Mouse (Mus musculus): ENCODE measurements around the gene Fkrp.

The Fkrp gene

DNA sequence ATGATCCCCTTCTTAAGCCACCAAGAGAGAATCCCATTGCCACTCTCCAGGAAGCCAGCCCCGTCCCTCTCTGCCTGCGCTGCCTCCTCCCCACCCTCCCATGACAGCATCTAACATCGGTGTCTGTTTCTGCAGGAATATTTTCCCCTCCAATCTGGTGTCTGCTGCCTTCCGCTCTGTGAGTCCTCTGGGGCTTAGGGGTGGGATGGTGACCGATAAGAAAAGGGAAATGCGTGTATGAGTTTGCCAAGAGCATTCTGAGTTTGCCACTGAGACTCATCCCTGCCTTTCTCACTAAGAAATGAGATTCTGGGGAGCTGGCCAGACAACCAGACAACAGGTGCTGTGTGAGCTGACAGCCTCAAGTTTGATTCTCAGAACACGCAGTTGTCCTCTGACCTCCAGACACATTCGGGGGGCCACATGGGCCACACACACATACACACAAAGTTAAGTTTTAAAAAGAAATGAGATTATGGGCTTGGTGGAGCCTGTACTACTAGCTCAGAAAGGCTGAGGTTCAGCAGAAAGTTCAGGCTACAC lies 30.9 kb downstream of the Fkrp start:
- DNase-seq (ENCODE audit: low read depth), result no peak

DNA sequence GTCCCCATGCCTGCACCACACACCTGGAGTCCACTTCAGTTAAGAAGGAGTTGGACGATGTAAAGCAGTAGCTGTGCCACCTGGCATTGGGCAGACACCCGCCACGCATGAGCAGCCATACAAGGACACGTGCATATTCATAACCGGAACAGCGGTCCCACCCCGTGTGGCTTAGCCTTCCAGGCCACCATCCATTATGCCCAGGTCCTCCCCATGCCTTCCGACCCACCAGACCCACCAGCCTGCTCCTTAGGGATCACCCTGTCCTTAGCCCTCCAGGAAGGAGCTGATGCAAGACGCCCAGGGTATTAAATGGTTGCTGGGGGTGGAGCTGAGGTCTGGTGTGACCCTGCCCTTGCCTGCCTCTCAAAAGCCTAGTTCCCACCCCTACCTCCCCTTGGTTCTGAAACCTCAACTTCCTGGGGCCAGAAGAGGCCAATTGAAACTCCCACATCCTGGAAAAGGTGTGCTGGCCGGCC lies 32.0 kb downstream of the Fkrp start:
- DNase-seq (ENCODE audit: low read depth), result peak; percentile 25

DNA sequence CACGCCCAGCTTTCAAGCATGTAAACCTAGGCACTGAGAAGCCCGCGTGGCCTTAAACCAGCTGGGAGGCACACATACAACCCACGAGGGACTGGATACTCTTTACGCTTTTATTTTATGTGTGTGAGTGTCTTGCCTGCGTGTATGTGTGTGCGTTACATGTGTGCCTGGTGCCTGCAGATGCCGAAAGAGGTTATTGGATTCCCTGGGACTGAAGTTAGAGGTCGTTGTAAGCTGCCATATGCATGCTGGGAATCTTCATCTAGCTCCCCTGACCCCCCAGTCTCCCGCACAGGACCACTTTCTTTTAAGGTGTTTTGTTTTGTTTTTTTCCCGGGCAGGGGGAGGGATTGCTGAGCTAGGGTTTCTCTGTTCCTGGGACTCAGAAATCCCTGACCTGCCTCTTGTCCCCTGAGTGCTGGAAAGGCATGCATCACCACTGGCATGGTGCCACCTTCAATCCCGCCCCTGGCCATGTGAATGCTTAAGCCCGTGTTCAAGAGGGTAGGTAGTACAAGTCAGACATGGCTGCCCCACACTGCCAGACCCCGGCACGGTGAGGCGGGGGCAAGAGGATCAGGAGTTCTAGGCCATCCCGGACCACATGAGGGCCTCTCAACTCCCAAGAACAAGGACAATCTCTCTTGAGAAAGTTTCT lies 32.6 kb downstream of the Fkrp start:
- DNase-seq (ENCODE audit: low read depth), result no peak

DNA sequence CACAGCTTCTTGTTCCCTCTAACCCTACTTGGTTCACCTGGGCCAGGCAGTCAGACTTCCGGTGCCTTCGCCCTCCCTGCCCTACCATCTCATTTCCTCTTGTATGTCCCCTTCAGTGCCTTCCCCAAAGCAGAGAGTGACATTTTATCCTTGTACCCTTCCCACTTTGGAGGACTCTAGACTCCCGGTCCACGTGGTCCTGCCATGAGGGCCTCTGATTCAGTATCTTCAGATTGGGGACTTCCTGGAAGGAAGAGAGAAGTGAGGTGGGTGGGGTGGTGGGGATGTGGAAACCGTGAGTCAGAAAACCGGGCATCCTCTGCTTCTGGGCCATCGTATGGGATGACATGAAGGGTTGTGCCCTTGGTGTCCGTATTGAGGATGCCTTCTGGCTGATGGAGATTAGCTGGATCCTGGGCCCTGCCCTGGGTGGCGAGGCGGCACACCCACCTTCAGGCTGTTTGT lies 33.3 kb downstream of the Fkrp start:
- peak; percentile 66 for DNase-seq (ENCODE audit: low read depth)

DNA sequence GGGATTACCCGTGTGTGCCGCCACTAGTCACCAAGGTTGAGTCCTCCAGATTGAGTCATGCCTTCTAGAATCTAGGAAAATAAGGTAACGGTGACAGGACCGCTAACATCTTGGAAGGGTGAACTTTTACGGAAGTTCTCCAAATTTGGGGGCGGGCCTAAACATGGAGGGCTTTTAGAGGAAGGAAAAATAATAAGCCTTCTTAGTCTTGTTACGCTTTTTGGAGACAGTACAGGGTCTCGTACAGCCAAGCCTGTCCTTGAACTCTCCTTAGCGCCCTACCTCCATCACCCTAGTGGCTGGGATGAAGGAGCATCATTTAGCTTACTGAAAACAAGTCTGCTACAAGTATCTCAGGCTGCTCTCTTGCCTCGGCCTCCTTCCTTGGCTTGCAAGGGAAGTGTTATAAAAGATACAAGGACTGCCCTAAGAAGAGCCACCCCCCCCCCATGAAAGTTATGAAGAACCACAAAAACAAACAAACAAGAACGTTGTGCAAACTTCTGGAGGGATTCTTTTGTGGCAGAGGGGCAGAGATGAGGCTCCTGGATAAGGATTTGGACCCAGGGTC lies 33.9 kb downstream of the Fkrp start:
- DNase-seq (ENCODE audit: low read depth), result peak; percentile 47

DNA sequence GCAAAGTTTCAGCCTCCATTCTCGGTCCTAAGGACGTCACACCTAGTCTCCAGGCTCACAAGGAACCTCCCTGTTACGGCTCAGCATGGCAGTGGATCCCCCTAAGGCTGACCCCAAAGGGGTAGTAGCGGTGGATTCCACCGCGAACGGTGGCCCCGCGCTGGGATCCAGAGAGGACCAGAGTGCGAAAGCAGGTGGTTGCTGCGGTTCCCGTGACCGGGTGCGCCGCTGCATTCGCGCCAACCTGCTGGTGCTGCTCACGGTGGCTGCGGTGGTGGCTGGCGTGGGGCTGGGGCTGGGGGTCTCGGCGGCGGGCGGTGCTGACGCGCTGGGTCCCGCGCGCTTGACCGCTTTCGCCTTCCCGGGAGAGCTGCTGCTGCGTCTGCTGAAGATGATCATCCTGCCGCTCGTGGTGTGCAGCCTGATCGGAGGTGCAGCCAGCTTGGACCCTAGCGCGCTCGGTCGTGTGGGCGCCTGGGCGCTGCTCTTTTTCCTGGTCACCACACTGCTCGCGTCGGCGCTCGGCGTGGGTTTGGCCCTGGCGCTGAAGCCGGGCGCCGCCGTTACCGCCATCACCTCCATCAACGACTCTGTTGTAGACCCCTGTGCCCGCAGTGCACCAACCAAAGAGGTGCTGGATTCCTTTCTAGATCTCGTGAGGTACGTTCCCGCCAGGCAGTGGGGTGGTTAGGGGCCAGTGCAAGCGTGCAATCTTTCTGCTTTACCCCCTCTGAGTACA lies 34.5 kb downstream of the Fkrp start:
- peak; percentile 54 for DNase-seq (ENCODE audit: low read depth)

DNA sequence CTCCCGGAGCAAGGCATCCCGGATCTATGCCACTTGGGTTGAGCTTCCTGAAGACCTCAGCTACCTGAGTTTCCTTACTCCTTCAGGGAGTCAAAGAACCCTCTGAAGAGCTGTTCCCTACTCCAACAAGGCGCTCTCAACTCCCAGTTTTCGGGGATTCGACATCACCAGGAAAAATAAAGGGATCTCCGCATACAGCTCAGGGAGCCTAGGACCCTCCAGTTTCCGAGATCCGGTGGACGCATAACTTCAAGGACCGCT lies 35.0 kb downstream of the Fkrp start:
- no peak for DNase-seq (ENCODE audit: low read depth)

DNA sequence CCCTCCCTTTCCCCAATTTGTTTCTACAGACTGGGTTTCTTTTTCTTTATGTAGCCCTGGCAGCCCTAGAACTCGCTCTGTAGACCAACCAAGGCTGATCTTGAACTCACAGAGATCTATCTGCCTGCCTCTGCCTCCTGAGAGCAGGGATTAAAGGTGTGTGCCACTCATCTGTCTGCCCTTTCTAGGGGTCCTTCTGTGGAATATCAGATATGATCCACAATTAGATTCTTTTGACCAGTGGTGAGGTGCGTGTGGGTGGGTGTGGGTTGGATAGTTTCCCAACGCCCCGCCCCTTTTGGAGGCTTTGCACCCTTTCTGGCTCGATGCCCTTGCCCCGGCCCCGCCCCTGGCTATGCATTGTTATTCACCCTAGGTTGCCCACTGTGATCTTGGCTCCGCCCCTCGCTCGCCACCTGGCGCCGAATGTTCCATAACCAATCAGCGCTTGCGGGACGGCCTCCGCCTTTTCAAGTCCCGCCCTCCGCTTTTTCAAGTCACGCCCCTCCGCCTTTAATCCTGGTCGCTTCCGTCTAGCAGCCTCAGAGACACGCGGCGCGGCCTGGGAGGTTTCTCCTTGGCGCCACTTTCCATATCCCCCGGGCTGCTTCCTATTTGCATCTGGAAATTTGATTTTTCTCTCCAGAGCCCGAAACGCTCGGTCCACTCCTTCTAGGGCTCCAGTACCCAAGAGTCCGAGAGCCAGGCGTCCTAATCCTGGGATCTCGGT lies 35.5 kb downstream of the Fkrp start, which contains the start of gene Slc1a5:
TSS of gene Slc1a5 (plus strand) at position 516 of the 730 bp plus-strand sequence.
- peak; percentile 97 for DNase-seq (ENCODE audit: low read depth)

DNA sequence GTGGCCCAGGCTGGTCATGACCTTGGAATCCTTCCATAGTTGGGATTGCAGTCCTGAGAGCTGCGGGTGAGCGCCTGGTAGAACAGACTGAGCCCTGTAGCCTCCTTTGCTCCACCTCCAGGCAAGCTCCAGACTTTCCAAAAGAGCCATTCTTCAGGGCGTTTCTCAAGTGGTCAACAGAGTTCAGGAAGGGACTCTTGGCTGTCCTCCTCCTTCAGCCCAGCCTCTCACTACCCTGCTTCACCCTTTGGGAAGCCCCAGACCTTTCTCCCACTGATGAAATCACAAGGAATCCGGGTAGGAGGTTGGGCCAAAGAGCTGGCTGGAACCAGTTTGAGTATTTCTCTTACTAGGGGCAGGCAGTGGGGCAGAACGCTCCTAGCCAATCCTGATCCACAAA lies 36.5 kb downstream of the Fkrp start:
- no peak for DNase-seq (ENCODE audit: low read depth)

DNA sequence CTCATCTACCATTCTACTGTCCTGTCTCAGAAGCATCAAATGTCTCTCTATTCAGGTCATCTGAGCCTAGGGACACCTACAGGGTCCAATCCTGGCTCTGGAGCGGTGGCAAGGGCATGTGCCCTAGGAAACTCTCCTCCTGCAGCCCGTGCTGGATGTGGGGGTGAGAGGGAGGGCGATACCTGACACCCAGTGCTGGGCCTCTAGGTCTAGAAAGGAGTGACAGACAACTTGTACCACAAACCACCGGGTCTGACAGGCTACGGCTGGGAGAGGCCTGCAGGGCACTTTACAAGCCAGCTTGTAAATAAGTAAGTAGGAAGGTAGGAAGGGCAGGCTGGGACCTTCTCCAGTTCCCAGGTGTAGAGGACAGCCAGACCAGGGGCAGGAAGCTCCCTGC lies 40.6 kb downstream of the Fkrp start:
- no peak for DNase-seq (ENCODE audit: low read depth)

DNA sequence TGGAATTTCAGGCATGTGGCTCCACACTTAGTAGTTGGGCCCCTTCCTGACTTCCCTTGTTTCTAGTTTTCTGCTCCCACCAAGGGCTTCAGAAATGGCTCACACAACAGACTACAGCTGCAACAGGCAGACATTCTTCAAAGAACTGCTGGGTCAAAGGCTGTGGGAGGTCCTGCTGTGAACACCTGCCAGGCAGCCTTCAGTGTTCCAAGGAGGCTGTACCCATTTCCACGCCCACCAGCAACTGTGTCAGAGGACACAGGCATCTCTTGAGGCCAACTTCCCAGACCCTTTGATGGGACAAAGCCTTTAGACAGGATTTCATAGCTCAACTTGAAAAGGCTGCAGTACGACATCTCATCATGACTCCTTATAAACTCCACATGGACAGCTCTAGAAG lies 50.1 kb downstream of the Fkrp start:
- no peak for DNase-seq (ENCODE audit: low read depth)

DNA sequence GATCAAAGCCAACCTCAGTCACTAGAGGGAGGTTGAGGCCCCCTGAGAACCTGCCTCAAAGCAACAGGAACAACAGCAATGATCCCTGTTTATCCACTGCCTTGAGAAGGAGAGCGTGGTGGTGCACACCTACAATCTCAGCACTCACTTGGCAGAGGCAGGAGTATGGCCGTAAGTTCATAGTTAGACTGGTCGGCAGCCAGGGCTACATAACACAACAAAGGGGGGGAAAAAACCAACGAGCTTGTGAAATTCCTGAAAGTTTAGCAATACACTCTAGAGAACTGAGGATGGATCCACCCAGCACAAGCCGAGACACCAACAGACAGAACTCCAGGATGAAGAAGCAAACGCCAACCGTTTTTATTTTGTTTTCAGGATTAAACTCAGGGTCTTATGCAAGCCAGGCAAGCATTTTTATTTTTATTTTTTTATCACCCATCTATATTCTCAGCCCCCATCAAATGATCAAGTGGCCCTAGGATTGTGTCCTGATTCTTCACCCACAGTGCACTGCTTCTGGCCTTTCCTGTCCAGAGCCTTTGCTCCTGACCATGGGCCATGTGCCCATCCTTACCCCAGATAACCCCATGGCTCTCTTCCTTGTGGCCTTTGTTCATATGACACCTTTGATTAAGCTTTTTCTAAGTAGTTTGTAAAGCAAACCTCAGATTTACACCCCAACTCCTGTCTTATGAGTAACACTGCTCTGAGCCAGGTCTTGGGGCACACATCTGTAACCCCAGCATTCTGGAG lies 52.9 kb downstream of the Fkrp start:
- DNase-seq (ENCODE audit: low read depth), result no peak

DNA sequence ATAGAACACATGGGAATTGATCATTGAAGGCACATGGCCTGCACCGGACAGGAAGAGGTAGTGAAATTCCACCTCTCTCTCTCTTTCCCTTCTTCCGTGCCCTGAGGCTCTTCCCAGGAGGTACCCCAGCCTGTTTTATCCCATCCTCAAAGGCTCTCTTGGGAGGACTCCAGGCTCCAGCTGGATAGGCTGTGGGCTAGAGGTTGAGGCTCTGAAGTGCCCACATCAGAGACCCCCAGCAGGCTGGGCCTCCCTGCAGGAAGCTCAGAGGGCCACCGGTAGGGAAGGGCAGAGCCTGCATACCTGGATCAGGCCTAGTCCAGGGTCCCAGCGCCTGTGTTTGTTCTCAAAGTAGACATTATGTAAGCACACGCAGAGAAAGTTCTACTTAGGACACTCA lies 54.9 kb downstream of the Fkrp start:
- DNase-seq (ENCODE audit: low read depth), result no peak

DNA sequence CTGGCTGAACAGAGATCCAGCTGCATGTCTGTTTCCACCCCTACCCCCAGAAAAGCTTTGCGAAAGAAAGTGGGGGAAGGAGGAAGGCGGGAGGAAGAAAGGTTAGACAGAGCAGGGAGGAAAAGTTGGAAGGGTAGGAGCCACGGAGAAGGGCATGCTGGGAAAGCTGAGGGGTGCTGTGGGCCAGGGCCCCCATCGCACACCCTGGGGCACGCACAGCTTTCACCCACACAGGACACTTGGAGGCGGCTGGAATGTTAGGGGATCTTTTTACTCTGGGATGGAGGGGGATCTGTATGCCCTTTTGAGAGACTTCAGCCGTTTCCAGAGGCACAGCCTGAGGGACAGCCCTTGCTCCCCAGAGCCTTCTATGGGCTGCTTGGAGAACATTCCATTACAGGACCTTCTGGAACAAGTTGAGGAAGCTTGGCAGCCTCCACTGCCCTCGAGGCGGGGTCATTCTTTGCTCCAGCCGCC lies 55.5 kb downstream of the Fkrp start:
- no peak for DNase-seq (ENCODE audit: low read depth)

DNA sequence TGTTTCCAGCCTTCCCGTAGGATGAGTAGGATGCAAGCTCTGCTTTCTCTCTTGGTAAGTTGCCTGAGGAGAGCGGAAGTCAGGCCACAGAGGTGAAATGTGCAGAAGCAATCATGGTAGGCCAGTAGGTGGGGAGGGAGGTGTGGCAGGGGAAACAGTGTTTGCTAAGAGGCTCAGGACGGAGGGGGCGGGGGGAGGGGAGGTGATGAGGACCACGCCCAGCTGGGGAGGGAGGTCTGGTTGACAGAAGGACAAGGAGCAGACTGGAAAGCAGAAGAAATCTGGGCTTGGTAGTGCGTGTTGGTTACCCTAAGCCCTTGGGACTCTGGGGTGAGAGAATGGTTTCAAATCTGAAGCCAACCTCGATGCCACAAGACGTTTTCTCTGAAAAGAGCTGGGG lies 56.2 kb downstream of the Fkrp start:
- DNase-seq (ENCODE audit: low read depth), result peak; percentile 64
